Mouse (Mus musculus) lung, postnatal 0 days (tissue): Measurements from ENCODE around the gene Gm11011.

Experiments used
- CTCF ChIP-seq: IDR thresholded peaks from 2 replicates; pipeline ENCODE4 v1.5.1; 2016; ENCODE audit warnings: antibody characterized with exemption, mild to moderate bottlenecking
- EP300 ChIP-seq: IDR thresholded peaks from 2 replicates; pipeline ENCODE4 v1.6.1; 2016; ENCODE audit warnings: antibody characterized with exemption, mild to moderate bottlenecking, control low read depth

DNA sequence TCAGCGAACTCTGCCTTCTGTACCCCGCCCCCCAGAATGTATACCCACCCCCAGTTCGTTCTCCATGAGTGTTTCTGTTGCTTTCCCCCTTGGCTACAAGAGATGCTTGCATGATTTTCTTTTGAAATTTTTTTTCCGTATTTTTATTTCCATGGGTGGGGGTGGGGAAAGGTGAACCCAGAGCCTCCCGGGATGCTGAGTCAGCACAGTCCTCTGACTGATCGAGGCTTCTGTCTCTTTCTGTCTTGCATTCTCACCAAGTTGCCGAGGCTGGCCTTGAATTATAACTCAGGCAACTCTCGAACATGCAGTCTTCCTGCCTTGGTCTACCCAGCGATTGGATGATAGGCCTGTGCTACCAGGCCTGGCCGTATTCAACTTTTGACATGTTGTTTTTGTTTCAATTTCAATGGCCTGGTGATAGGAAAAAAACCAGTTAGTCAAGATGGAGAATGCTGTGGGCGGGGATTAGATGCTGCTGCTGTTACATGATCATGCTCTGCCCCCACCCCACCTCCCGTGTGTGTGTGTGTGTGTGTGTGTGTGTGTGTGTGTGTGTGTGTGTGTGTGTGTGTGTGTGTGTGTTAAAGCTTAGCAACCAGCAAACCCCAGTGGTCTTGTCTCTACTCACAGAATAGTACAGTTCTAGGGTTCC is 1.8 kb downstream of the Gm11011 start:
- TF ChIP-seq CTCF (no peak), EP300 (no peak)
